8 mouse cellular contexts compared by ENCODE assay signal in genomic region chr7:35636229-35636628, GRCm38 (mm10). TPM values are rescaled to one million over a fixed set of nuclear protein-coding genes. Genes with fewer than 3 reads are reported as not detected.
DNase-seq lines count a peak whose midpoint lies in the region; ATAC-seq and TF ChIP-seq lines count a peak whose summit lies in the region.

No protein-coding gene starts in this region.

- no peaks in the 10 kb centered on the region for H3K27me3 ChIP-seq in heart, embryonic 10.5 days (ENCODE audit: insufficient read depth, poor library complexity, severe bottlenecking)
- H3K27me3 ChIP-seq in midbrain, embryonic 14.5 days (ENCODE audit: control insufficient read depth, insufficient read depth, low read length): no peaks in the 10 kb centered on the region
- no peaks in the 10 kb centered on the region for H3K27me3 ChIP-seq in midbrain, embryonic 15.5 days (replicated peaks)
- H3K27me3 ChIP-seq in limb, embryonic 14.5 days (ENCODE audit: control insufficient read depth, insufficient read depth, low read length): no peaks in the 10 kb centered on the region

- H3K4me1 ChIP-seq in heart, embryonic 10.5 days: no peaks in the 10 kb centered on the region
- H3K4me1 ChIP-seq in midbrain, embryonic 14.5 days (ENCODE audit: control insufficient read depth, insufficient read depth, low read length): no peaks in the 10 kb centered on the region
- no peaks in the 10 kb centered on the region for H3K4me1 ChIP-seq in midbrain, embryonic 15.5 days
- no peaks in the 10 kb centered on the region for H3K4me1 ChIP-seq in limb, embryonic 14.5 days (ENCODE audit: control insufficient read depth, insufficient read depth, low read length)

- 59% methylated on average over 6 of the region's 6 CpGs for WGBS in heart, embryonic 10.5 days
- WGBS in midbrain, embryonic 14.5 days: 68% methylated on average over 6 of the region's 6 CpGs
- WGBS in midbrain, embryonic 15.5 days: 71% methylated on average over 6 of the region's 6 CpGs
- WGBS in limb, embryonic 14.5 days: 74% methylated on average over 6 of the region's 6 CpGs

- H3K4me3 ChIP-seq in heart, embryonic 10.5 days: no peak overlapping the region
- no peak overlapping the region for H3K4me3 ChIP-seq in midbrain, embryonic 14.5 days (replicated peaks; ENCODE audit: low read depth, low read length)
- H3K4me3 ChIP-seq in midbrain, embryonic 15.5 days: no peak overlapping the region
- H3K4me3 ChIP-seq in limb, embryonic 14.5 days (replicated peaks; ENCODE audit: low read length): no peak overlapping the region

- H3K9ac ChIP-seq in midbrain, embryonic 14.5 days (replicated peaks; ENCODE audit: low read length): no peak overlapping the region
- H3K9ac ChIP-seq in midbrain, embryonic 15.5 days: no peak overlapping the region
- no peak overlapping the region for H3K9ac ChIP-seq in limb, embryonic 14.5 days (ENCODE audit: low read depth, low read length, severe bottlenecking)

- ATAC-seq in midbrain, embryonic 14.5 days (ENCODE audit: low FRiP score, low TSS enrichment): no peak
- ATAC-seq in midbrain, embryonic 15.5 days (replicated peaks): no peak
- no peak for ATAC-seq in limb, embryonic 14.5 days (ENCODE audit: low FRiP score, low read depth)

- H3K27ac ChIP-seq in heart, embryonic 10.5 days: no peak overlapping the region
- H3K27ac ChIP-seq in midbrain, embryonic 14.5 days (replicated peaks; ENCODE audit: low read depth, low read length): no peak overlapping the region
- H3K27ac ChIP-seq in midbrain, embryonic 15.5 days: no peak overlapping the region
- H3K27ac ChIP-seq in limb, embryonic 14.5 days (replicated peaks; ENCODE audit: low read depth, low read length): no peak overlapping the region

- no peak for TF ChIP-seq POLR2A in limb, embryonic 14.5 days (IDR thresholded peaks at IDR 0.05; ENCODE audit: borderline replicate concordance, extremely low read depth, insufficient read depth, insufficient read length)

- H3K4me2 ChIP-seq in midbrain, embryonic 14.5 days (ENCODE audit: low read length): no peak overlapping the region
- no peak overlapping the region for H3K4me2 ChIP-seq in midbrain, embryonic 15.5 days
- no peak overlapping the region for H3K4me2 ChIP-seq in limb, embryonic 14.5 days (replicated peaks; ENCODE audit: low read depth, low read length, severe bottlenecking)

- peaks cover 71% of the 10 kb centered on the region for H3K36me3 ChIP-seq in heart, embryonic 10.5 days
- H3K36me3 ChIP-seq in midbrain, embryonic 14.5 days (ENCODE audit: control insufficient read depth, insufficient read depth, low read length): peaks cover 66% of the 10 kb centered on the region
- H3K36me3 ChIP-seq in midbrain, embryonic 15.5 days (replicated peaks): peaks cover 49% of the 10 kb centered on the region
- H3K36me3 ChIP-seq in limb, embryonic 14.5 days (ENCODE audit: control insufficient read depth, insufficient read depth, low read length): peaks cover 73% of the 10 kb centered on the region

- intact Hi-C loops in heart, postnatal 10 days (cut with DNase I): no loop called here

- H3K9me3 ChIP-seq in heart, embryonic 10.5 days: no peaks in the 10 kb centered on the region
- H3K9me3 ChIP-seq in midbrain, embryonic 14.5 days (ENCODE audit: control insufficient read depth, low read length): no peaks in the 10 kb centered on the region
- H3K9me3 ChIP-seq in midbrain, embryonic 15.5 days: no peaks in the 10 kb centered on the region
- H3K9me3 ChIP-seq in limb, embryonic 14.5 days (ENCODE audit: control insufficient read depth, low read length): peaks cover 3% of the 10 kb centered on the region; the same call in 1 of the 2 replicates

- peak; percentile 13 to 54 for DNase-seq in heart, postnatal 10 days
- DNase-seq in heart, embryonic 10.5 days (ENCODE audit: low spot score): no peak
- DNase-seq in midbrain, embryonic 14.5 days: peak; percentile 77
- DNase-seq in ZHBTc4 (ENCODE audit: low read depth, low spot score): peak; percentile 49
- DNase-seq in limb, embryonic 14.5 days (ENCODE audit: low spot score): peak; percentile 33
- no peak for DNase-seq in frontal cortex, postnatal 10 days (ENCODE audit: low spot score in 2 of 2)
- DNase-seq in gastrocnemius, adult 18-20 months (ENCODE audit: low spot score): no peak

RNA-seq across cellular contexts. Expression of gene Pdcd5, which starts 11.1 kb away (rescaled TPM):
- total RNA-seq in heart, postnatal 10 days (2021): 100 to 1,000 TPM; 101 to 104 TPM
- polyA plus RNA-seq in heart, embryonic 10.5 days (2016; fragmentation: Nextera tagmentation; extraction: Ambion mirVana): 321 and 332 TPM in 2 replicates
- 238 and 295 TPM in 2 replicates for polyA plus RNA-seq in midbrain, embryonic 14.5 days (2014; fragmentation: Nextera tagmentation; extraction: Ambion mirVana)
- polyA plus RNA-seq in midbrain, embryonic 15.5 days (2015; fragmentation: Nextera tagmentation; extraction: Ambion mirVana): 235 and 241 TPM in 2 replicates
- polyA plus RNA-seq in limb, embryonic 14.5 days (2012; rRNA removed): 105 and 201 TPM in 2 replicates
- polyA plus RNA-seq in limb, embryonic 14.5 days (2014; fragmentation: Nextera tagmentation; extraction: Ambion mirVana): 267 and 293 TPM in 2 replicates
- 100 to 1,000 TPM; 148 to 149 TPM for total RNA-seq in gastrocnemius, adult 18-20 months (2021)

RNA-seq across cellular contexts. Expression of gene Ankrd27, which starts 50.2 kb away (rescaled TPM):
- total RNA-seq in heart, postnatal 10 days (2021): 10 to 100 TPM; 15.6 to 16.4 TPM
- 28.3 and 33.0 TPM in 2 replicates for polyA plus RNA-seq in heart, embryonic 10.5 days (2016; fragmentation: Nextera tagmentation; extraction: Ambion mirVana)
- polyA plus RNA-seq in midbrain, embryonic 14.5 days (2014; fragmentation: Nextera tagmentation; extraction: Ambion mirVana): 15.6 and 17.9 TPM in 2 replicates
- 18.9 and 19.0 TPM in 2 replicates for polyA plus RNA-seq in midbrain, embryonic 15.5 days (2015; fragmentation: Nextera tagmentation; extraction: Ambion mirVana)
- polyA plus RNA-seq in limb, embryonic 14.5 days (2012; rRNA removed): 50.8 and 52.2 TPM in 2 replicates
- 45.8 and 47.6 TPM in 2 replicates for polyA plus RNA-seq in limb, embryonic 14.5 days (2014; fragmentation: Nextera tagmentation; extraction: Ambion mirVana)
- total RNA-seq in gastrocnemius, adult 18-20 months (2021): 10 to 100 TPM; 12.3 to 15.5 TPM

RNA-seq across cellular contexts. Expression of gene Rgs9bp, which starts 50.8 kb away (rescaled TPM):
- under 1 TPM; 0.10 to 0.12 TPM for total RNA-seq in heart, postnatal 10 days (2021)
- polyA plus RNA-seq in heart, embryonic 10.5 days (2016; fragmentation: Nextera tagmentation; extraction: Ambion mirVana): 0.90 and 1.4 TPM in 2 replicates
- 0.07 TPM in 1 of 2 replicates, not detected in the other for polyA plus RNA-seq in midbrain, embryonic 14.5 days (2014; fragmentation: Nextera tagmentation; extraction: Ambion mirVana)
- 0.04 TPM in 1 of 2 replicates, not detected in the other for polyA plus RNA-seq in midbrain, embryonic 15.5 days (2015; fragmentation: Nextera tagmentation; extraction: Ambion mirVana)
- polyA plus RNA-seq in limb, embryonic 14.5 days (2012; rRNA removed): 1.4 and 1.5 TPM in 2 replicates
- polyA plus RNA-seq in limb, embryonic 14.5 days (2014; fragmentation: Nextera tagmentation; extraction: Ambion mirVana): 0.99 and 1.1 TPM in 2 replicates
- total RNA-seq in gastrocnemius, adult 18-20 months (2021): under 1 TPM in 1 of 2 experiments, not detected in 1; 0.11 TPM

Comparison
In these comparisons a context has a peak if more than half of its experiments do, and no peak if none do; other contexts are left out.
1. DNase-seq: peak in heart, postnatal 10 days (2 of 2), midbrain, embryonic 14.5 days (single experiment), ZHBTc4 (single experiment) and limb, embryonic 14.5 days (single experiment); none in heart, embryonic 10.5 days (single experiment), frontal cortex, postnatal 10 days (0 of 2) and gastrocnemius, adult 18-20 months (single experiment).